Mouse (Mus musculus) stomach, postnatal 0 days (tissue): ENCODE measurements around the gene Inip. TPM values are rescaled to one million over a fixed set of nuclear protein-coding genes. Genes with fewer than 3 reads are reported as not detected.
A peak's percentile ranks its signal among the peaks of the same experiment; 100 is the strongest.

ENCODE experiments used
- ATAC-seq: fragments of 200-750 bp; cut with Nextera tagmentation; 2 replicates; pipeline ENCODE4 v1.8.0; 2017; ENCODE audit not compliant: low FRiP score, low TSS enrichment
- DNase-seq: peaks from one replicate; pipeline ENCODE4 v3.0.0-alpha.2; 2016; ENCODE audit warnings: low spot score
- H3K27ac ChIP-seq: fragments of 300-500 bp; sonication (generic); replicated peaks from 2 replicates; pipeline ENCODE4 v1.5.1; 2014; ENCODE audit warnings: mild to moderate bottlenecking, control low read depth
- H3K27me3 ChIP-seq: fragments of 300-500 bp; sonication (generic); 2 replicates; pipeline ENCODE4 v1.6.1; 2014; ENCODE audit warnings: low read length; ENCODE audit not compliant: control insufficient read depth, insufficient read depth
- H3K36me3 ChIP-seq: fragments of 300-500 bp; sonication (generic); 2 replicates; pipeline ENCODE4 v1.6.1; 2014; ENCODE audit warnings: low read length, mixed read lengths; ENCODE audit not compliant: control insufficient read depth, insufficient read depth
- H3K4me1 ChIP-seq: fragments of 300-500 bp; sonication (generic); replicated peaks from 2 replicates; pipeline ENCODE4 v1.6.1; 2014; ENCODE audit warnings: antibody characterized with exemption; ENCODE audit not compliant: control insufficient read depth, insufficient read depth
- H3K4me2 ChIP-seq: fragments of 300-500 bp; sonication (generic); replicated peaks from 2 replicates; pipeline ENCODE4 v1.6.1; 2014; ENCODE audit warnings: low read depth, mild to moderate bottlenecking, control low read depth, moderate library complexity
- H3K4me3 ChIP-seq: fragments of 300-500 bp; sonication (generic); 2 replicates; pipeline ENCODE4 v1.5.1; 2014; ENCODE audit warnings: low read depth, low read length, control low read depth
- H3K9ac ChIP-seq: fragments of 300-500 bp; sonication (generic); 2 replicates; pipeline ENCODE4 v1.6.1; 2014; ENCODE audit warnings: mild to moderate bottlenecking, low read length, control low read depth, mixed read lengths
- H3K9me3 ChIP-seq: fragments of 300-500 bp; sonication (generic); 2 replicates; pipeline ENCODE4 v1.6.1; 2016; ENCODE audit warnings: low read length; ENCODE audit not compliant: control insufficient read depth
- CTCF ChIP-seq: IDR thresholded peaks from 2 replicates; pipeline ENCODE4 v1.5.1; 2016; ENCODE audit warnings: antibody characterized with exemption, low read depth, mild to moderate bottlenecking, moderate library complexity
- EP300 ChIP-seq: optimal IDR thresholded peaks from 2 replicates; pipeline ENCODE3; 2016; ENCODE audit warnings: antibody characterized with exemption
- WGBS: fragments of 180-500 bp; shearing (Covaris S2); extraction: QIAGEN DNeasy Blood & Tissue Kit; methylation state at CpG from one replicate; pipeline ENCODE4 v1.1.7; 2014; 5-methylcytosine and 5-hydroxymethylcytosine counted together
- polyA plus RNA-seq: library from polyadenylated mRNA; unstranded; fragments of >200 nt; fragmentation: Nextera tagmentation; extraction: Ambion mirVana; gene quantifications from 2 replicates; pipeline ENCODE4 v1.2.1, GENCODE M21; 2015

Inip gene
- polyA plus RNA-seq, 1 experiment from 2014 or later: 22.2 TPM

- no peaks in the 10 kb centered on the region for H3K9me3 ChIP-seq
- no peak overlapping the region for H3K4me3 ChIP-seq
- no peak for DNase-seq
- no peak overlapping the region for H3K9ac ChIP-seq
- no peaks in the 10 kb centered on the region for H3K4me1 ChIP-seq
- H3K27me3 ChIP-seq: no peaks in the 10 kb centered on the region
- 62% methylated on average over 12 of the region's 12 CpGs for WGBS
- H3K36me3 ChIP-seq: no peaks in the 10 kb centered on the region
- H3K4me2 ChIP-seq: no peak overlapping the region
- TF ChIP-seq EP300: no peak
- TF ChIP-seq CTCF: no peak
- no peak for ATAC-seq
- no peak overlapping the region for H3K27ac ChIP-seq
Measured at GRCm38 (mm10) chr4:59757452-59758435, 43.6 kb downstream of the Inip start.

DNA sequence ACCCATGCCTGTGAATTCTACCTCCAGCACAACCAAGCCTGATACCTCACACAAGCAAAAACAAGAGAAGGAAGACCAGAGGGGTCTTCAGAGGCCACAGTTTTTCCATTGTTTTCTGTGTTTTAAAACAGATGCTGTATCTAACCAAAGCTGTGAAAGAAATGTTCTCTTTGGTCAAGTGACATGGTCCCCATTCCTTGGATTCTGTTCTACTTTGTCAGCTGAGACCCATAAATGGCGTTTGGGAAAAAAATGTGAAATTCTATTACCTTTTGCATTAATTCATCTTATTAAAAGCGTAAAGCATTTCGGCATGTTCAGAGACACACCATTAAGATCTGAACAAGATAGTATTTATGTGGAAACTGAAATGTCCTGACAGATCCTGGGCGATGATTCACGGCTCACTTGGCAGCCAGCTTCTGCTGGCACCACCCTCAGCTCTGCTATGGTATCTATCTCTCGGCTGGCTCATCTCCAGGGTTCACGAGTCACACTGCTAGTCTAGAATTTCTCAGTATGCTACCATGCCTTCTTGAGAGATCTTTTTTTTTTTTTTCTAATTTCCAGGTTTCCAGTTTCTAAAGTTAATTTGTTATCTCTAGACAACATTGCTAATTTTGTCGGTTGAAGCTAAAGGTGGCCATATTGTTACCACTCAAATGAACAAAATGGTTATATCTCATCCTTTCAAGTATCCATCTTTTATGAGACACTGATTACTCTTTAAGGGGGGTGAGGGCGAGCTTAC is 44.9 kb downstream of the Inip start:
- H3K9ac ChIP-seq: no peak overlapping the region
- H3K4me1 ChIP-seq: no peaks in the 10 kb centered on the region
- 0 out of 2 replicates have a peak, but pooled peaks cover 2% of the 10 kb centered on the region for H3K36me3 ChIP-seq
- H3K27me3 ChIP-seq: no peaks in the 10 kb centered on the region
- WGBS: 56% methylated on average over 9 of the region's 9 CpGs
- ATAC-seq (no peak), DNase-seq (peak; percentile 38)
- H3K9me3 ChIP-seq: no peaks in the 10 kb centered on the region
- TF ChIP-seq EP300 (no peak), CTCF (no peak)
- no peak overlapping the region for H3K4me3 ChIP-seq
- H3K4me2 ChIP-seq: no peak overlapping the region
- H3K27ac ChIP-seq: no peak overlapping the region

DNA sequence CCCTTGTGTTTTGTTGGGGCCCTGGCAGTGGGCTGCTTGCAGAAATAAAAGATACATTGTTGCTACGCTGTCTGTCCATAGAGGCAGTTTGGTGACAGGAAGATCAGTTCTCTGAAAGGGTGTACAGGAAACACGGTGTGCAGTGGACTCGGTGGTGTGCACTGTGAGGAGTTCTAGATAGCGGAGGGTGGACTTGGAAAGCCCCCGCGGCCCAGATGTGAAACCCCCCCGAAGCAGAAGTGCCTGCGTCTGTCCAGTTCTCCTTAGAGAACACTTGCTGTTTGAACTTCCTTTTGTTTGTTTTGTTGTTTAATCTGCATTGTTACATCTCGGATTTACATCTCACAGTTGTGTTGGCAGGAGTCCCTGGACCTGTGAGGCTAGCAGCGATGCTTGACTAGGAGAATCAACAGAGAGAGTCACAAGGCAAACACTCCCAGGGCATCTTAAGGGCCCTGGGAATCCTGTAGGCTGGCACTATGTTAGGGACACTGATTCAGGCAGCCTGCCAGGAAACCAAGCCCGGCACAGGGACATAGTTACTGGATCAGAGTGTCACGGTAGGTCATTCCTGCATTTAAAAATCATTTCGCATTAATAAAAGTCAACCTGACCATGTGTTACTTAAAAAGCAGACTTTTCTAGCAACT is 47.8 kb downstream of the Inip start:
- H3K9me3 ChIP-seq: no peaks in the 10 kb centered on the region
- no peak overlapping the region for H3K4me3 ChIP-seq
- no peak overlapping the region for H3K4me2 ChIP-seq
- no peak overlapping the region for H3K9ac ChIP-seq
- DNase-seq: peak; percentile 34
- H3K36me3 ChIP-seq: 0 out of 2 replicates have a peak, but pooled peaks cover 2% of the 10 kb centered on the region
- TF ChIP-seq CTCF (no peak), EP300 (no peak)
- H3K4me1 ChIP-seq: no peaks in the 10 kb centered on the region
- ATAC-seq: no peak
- no peak overlapping the region for H3K27ac ChIP-seq
- WGBS: 60% methylated on average over 13 of the region's 13 CpGs
- H3K27me3 ChIP-seq: no peaks in the 10 kb centered on the region

DNA sequence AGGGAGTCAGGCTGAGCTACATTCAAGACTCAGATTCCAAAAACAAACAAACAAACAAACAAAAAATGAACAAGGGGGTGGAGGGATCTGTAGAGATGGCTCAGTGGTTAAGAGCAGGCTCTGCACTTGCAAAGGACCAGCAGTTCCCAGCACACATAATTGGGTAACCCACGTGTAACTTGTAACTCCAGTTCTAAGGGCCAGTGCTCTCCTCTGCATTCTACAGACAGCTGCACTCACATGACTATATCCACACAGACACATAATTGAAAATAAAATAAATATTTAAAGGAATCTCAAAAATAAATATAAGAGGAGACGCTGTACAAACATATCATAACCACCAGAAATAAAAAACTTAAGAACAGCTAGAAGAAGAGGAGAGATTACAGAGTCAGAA is 61.5 kb downstream of the Inip start:
- Histone ChIP-seq H3K4me3 (no peak overlapping the region), H3K36me3 (no peaks in the 10 kb centered on the region), H3K9me3 (no peaks in the 10 kb centered on the region), H3K4me2 (no peak overlapping the region), H3K27ac (no peak overlapping the region), H3K27me3 (no peaks in the 10 kb centered on the region), H3K4me1 (no peaks in the 10 kb centered on the region), H3K9ac (no peak overlapping the region)
- no peak for ATAC-seq
- TF ChIP-seq EP300: no peak
- no peak for TF ChIP-seq CTCF
- no peak for DNase-seq
- WGBS: 37% methylated on average over 2 of the region's 2 CpGs

GRCm38 (mm10) chr4:59739321-59739720 is 62.1 kb downstream of the Inip start:
- no peaks in the 10 kb centered on the region for H3K27me3 ChIP-seq
- no peak overlapping the region for H3K4me3 ChIP-seq
- WGBS: 95% methylated on average over 4 of the region's 4 CpGs
- no peak overlapping the region for H3K27ac ChIP-seq
- no peaks in the 10 kb centered on the region for H3K9me3 ChIP-seq
- TF ChIP-seq EP300: no peak
- TF ChIP-seq CTCF: peak; percentile 52
- H3K4me1 ChIP-seq: no peaks in the 10 kb centered on the region
- no peak overlapping the region for H3K4me2 ChIP-seq
- no peaks in the 10 kb centered on the region for H3K36me3 ChIP-seq
- ATAC-seq (no peak), DNase-seq (no peak)
- no peak overlapping the region for H3K9ac ChIP-seq
